Mouse (Mus musculus): ENCODE data around the gene Rgl2.

Gene Rgl2

GRCm38 (mm10) chr17:33921361-33921760 lies 8.0 kb upstream of the Rgl2 start:
- no peak for DNase-seq (ENCODE audit: low spot score in 2 of 2)

- DNase-seq (ENCODE audit: low spot score in 2 of 2): peak; percentile 59 to 81
Measured at GRCm38 (mm10) chr17:33924577-33925283, 4.6 kb upstream of the Rgl2 start.

GRCm38 (mm10) chr17:33925406-33926116 lies 3.8 kb upstream of the Rgl2 start:
- DNase-seq (ENCODE audit: low spot score in 2 of 2): no peak

- no peak for DNase-seq (ENCODE audit: low spot score in 2 of 2)
Measured at GRCm38 (mm10) chr17:33926207-33926932, 3.0 kb upstream of the Rgl2 start.

- no peak for DNase-seq (ENCODE audit: low spot score in 2 of 2)
Measured at GRCm38 (mm10) chr17:33928251-33928947, 944 bp upstream of the Rgl2 start.

- DNase-seq (ENCODE audit: low spot score in 2 of 2): peak; percentile 64 to 66
Measured at GRCm38 (mm10) chr17:33930280-33931158, 1.2 kb downstream of the Rgl2 start.

GRCm38 (mm10) chr17:33931159-33931866 lies 2.0 kb downstream of the Rgl2 start:
- DNase-seq (ENCODE audit: low spot score in 2 of 2): no peak

- DNase-seq (ENCODE audit: low spot score in 2 of 2): no peak
Measured at GRCm38 (mm10) chr17:33931947-33932346, 2.6 kb downstream of the Rgl2 start.

- no peak for DNase-seq (ENCODE audit: low spot score in 2 of 2)
Measured at GRCm38 (mm10) chr17:33932448-33932847, 3.1 kb downstream of the Rgl2 start.

GRCm38 (mm10) chr17:33932970-33933369 lies 3.6 kb downstream of the Rgl2 start:
- no peak for DNase-seq (ENCODE audit: low spot score in 2 of 2)

GRCm38 (mm10) chr17:33935422-33936055 lies 6.2 kb downstream of the Rgl2 start:
- no peak for DNase-seq (ENCODE audit: low spot score in 2 of 2)

GRCm38 (mm10) chr17:33936993-33937392 lies 7.7 kb downstream of the Rgl2 start:
- DNase-seq (ENCODE audit: low spot score in 2 of 2): no peak

GRCm38 (mm10) chr17:33938783-33939182 lies 9.4 kb downstream of the Rgl2 start:
- no peak for DNase-seq (ENCODE audit: low spot score in 2 of 2)

- peak; percentile 89 to 93 for DNase-seq (ENCODE audit: low spot score in 2 of 2)
Measured at GRCm38 (mm10) chr17:33940206-33940805, 11.0 kb downstream of the Rgl2 start, which contains the start of the genes Pfdn6 and Wdr46. Gene Pfdn6 (minus strand): TSS chr17:33940343. Gene Wdr46 (plus strand): TSS chr17:33940660.

GRCm38 (mm10) chr17:33940981-33941380 lies 11.6 kb downstream of the Rgl2 start:
- peak in 1 of 2 experiments; percentile 58 for DNase-seq (ENCODE audit: low spot score in 2 of 2)

- no peak for DNase-seq (ENCODE audit: low spot score in 2 of 2)
Measured at GRCm38 (mm10) chr17:33941381-33941780, 12.0 kb downstream of the Rgl2 start.

- DNase-seq (ENCODE audit: low spot score in 2 of 2): no peak
Measured at GRCm38 (mm10) chr17:33943454-33943853, 14.1 kb downstream of the Rgl2 start.

- DNase-seq (ENCODE audit: low spot score in 2 of 2): no peak
Measured at GRCm38 (mm10) chr17:33947430-33948089, 18.2 kb downstream of the Rgl2 start.
